In genomic region chr11:69098039-69098761, GRCm38 (mm10) we compare ENCODE assay signal across 8 mouse cellular contexts. TPM values are rescaled to one million over a fixed set of nuclear protein-coding genes. Genes with fewer than 3 reads are reported as not detected.
DNase-seq lines count a peak whose midpoint lies in the region; ATAC-seq lines count a peak whose summit lies in the region.

No protein-coding gene starts in this region.

- no peak for ATAC-seq in neural tube, embryonic 11.5 days (ENCODE audit: insufficient read depth, low FRiP score, low TSS enrichment)
- ATAC-seq in hindbrain, embryonic 14.5 days (ENCODE audit: low FRiP score), result no peak
- ATAC-seq in midbrain, embryonic 15.5 days (replicated peaks), result no peak

- no peaks in the 10 kb centered on the region for H3K9me3 ChIP-seq in neural tube, embryonic 11.5 days (ENCODE audit: control insufficient read depth, low read length)
- no peaks in the 10 kb centered on the region for H3K9me3 ChIP-seq in hindbrain, embryonic 14.5 days (ENCODE audit: control insufficient read depth, low read length)
- no peaks in the 10 kb centered on the region for H3K9me3 ChIP-seq in midbrain, embryonic 15.5 days

- peaks cover 8% of the 10 kb centered on the region for H3K36me3 ChIP-seq in neural tube, embryonic 11.5 days (ENCODE audit: control insufficient read depth, insufficient read depth, low read length)
- H3K36me3 ChIP-seq in hindbrain, embryonic 14.5 days (replicated peaks; ENCODE audit: control insufficient read depth, insufficient read depth), result peaks cover 24% of the 10 kb centered on the region
- peaks cover 17% of the 10 kb centered on the region; the same call in 1 of the 2 replicates for H3K36me3 ChIP-seq in midbrain, embryonic 15.5 days (replicated peaks)

- intact Hi-C loops in left cerebral cortex, postnatal 14 days (cut with DNase I), result loop anchor here (5.0 kb wide), 1 partner anchor 319 kb away; no protein-coding TSS in a partner anchor

- peaks cover 41% of the 10 kb centered on the region for H3K4me1 ChIP-seq in neural tube, embryonic 11.5 days (ENCODE audit: control insufficient read depth, insufficient read depth, low read length)
- peaks cover 44% of the 10 kb centered on the region for H3K4me1 ChIP-seq in hindbrain, embryonic 14.5 days (replicated peaks; ENCODE audit: control insufficient read depth, insufficient read depth, low read length)
- peaks cover 65% of the 10 kb centered on the region for H3K4me1 ChIP-seq in midbrain, embryonic 15.5 days

- H3K9ac ChIP-seq in neural tube, embryonic 11.5 days (ENCODE audit: low read length), result no peak overlapping the region; the same call in 1 of the 2 replicates
- peak overlapping the region; percentile 68 for H3K9ac ChIP-seq in hindbrain, embryonic 14.5 days
- H3K9ac ChIP-seq in midbrain, embryonic 15.5 days, result peak overlapping the region; percentile 56

- peak overlapping the region; percentile 51 for H3K4me3 ChIP-seq in neural tube, embryonic 11.5 days (ENCODE audit: low read depth, low read length)
- H3K4me3 ChIP-seq in hindbrain, embryonic 14.5 days (replicated peaks; ENCODE audit: low read length), result peak overlapping the region; percentile 46
- H3K4me3 ChIP-seq in midbrain, embryonic 15.5 days, result peak overlapping the region; percentile 55

- 0 out of 2 replicates have a peak overlapping the region, but pooled peaks have one; percentile 3 for H3K27ac ChIP-seq in neural tube, embryonic 11.5 days (ENCODE audit: low read depth, low read length)
- H3K27ac ChIP-seq in hindbrain, embryonic 14.5 days, result peak overlapping the region; percentile 70; the same call in 1 of the 2 replicates
- H3K27ac ChIP-seq in midbrain, embryonic 15.5 days, result peak overlapping the region; percentile 78

- peak overlapping the region; percentile 89 for H3K4me2 ChIP-seq in neural tube, embryonic 11.5 days (ENCODE audit: low read depth)
- peak overlapping the region; percentile 74 for H3K4me2 ChIP-seq in hindbrain, embryonic 14.5 days (replicated peaks)
- peak overlapping the region; percentile 80 for H3K4me2 ChIP-seq in midbrain, embryonic 15.5 days

- no peaks in the 10 kb centered on the region for H3K27me3 ChIP-seq in neural tube, embryonic 11.5 days (ENCODE audit: control insufficient read depth, insufficient read depth, low read length)
- H3K27me3 ChIP-seq in hindbrain, embryonic 14.5 days (ENCODE audit: control insufficient read depth, insufficient read depth, low read length), result no peaks in the 10 kb centered on the region
- H3K27me3 ChIP-seq in midbrain, embryonic 15.5 days (replicated peaks), result no peaks in the 10 kb centered on the region

- WGBS in neural tube, embryonic 11.5 days, result 16% methylated on average over 8 of the region's 8 CpGs
- WGBS in hindbrain, embryonic 14.5 days, result 17% methylated on average over 8 of the region's 8 CpGs
- WGBS in midbrain, embryonic 15.5 days, result 19% methylated on average over 8 of the region's 8 CpGs

- DNase-seq in adrenal gland, postnatal 14 days, result peak; percentile 30
- no peak for DNase-seq in adrenal gland, adult 2 months
- no peak for DNase-seq in neural tube, embryonic 11.5 days (ENCODE audit: low spot score)
- DNase-seq in neural tube, embryonic 10.5 days (ENCODE audit: extremely low spot score, low spot score), result no peak
- DNase-seq in hindbrain, embryonic 14.5 days (ENCODE audit: low spot score), result no peak
- no peak for DNase-seq in left cerebral cortex, postnatal 14 days (ENCODE audit: low spot score in 2 of 2)
- DNase-seq in cerebellum, postnatal 4 days (ENCODE audit: low spot score in 2 of 2), result no peak

RNA-seq across cellular contexts. Expression of gene Per1, which starts 3.2 kb away (rescaled TPM):
- 116 and 118 TPM in 2 replicates for total RNA-seq in adrenal gland, postnatal 14 days (2021)
- total RNA-seq in adrenal gland, adult 2 months (2021), result 10 to 100 TPM; 55.0 to 75.9 TPM
- polyA plus RNA-seq in adrenal gland, adult 2 months (2012; rRNA removed), result 41.3 and 76.1 TPM in 2 replicates
- polyA plus RNA-seq in neural tube, embryonic 11.5 days (2014; fragmentation: Nextera tagmentation; extraction: Ambion mirVana), result 10.7 and 10.9 TPM in 2 replicates
- polyA plus RNA-seq in hindbrain, embryonic 14.5 days (2014; fragmentation: Nextera tagmentation; extraction: Ambion mirVana), result 9.6 and 10.1 TPM in 2 replicates
- polyA plus RNA-seq in midbrain, embryonic 15.5 days (2015; fragmentation: Nextera tagmentation; extraction: Ambion mirVana), result 11.3 and 12.3 TPM in 2 replicates
- 100 to 1,000 TPM in 1 of 2 experiments, 10 to 100 TPM in 1; 90.4 to 112 TPM for total RNA-seq in left cerebral cortex, postnatal 14 days (2021)

RNA-seq across cellular contexts. Expression of gene Vamp2, which starts 9.9 kb away (rescaled TPM):
- 111 and 139 TPM in 2 replicates for total RNA-seq in adrenal gland, postnatal 14 days (2021)
- total RNA-seq in adrenal gland, adult 2 months (2021), result 100 to 1,000 TPM; 104 to 130 TPM
- polyA plus RNA-seq in adrenal gland, adult 2 months (2012; rRNA removed), result 425 and 479 TPM in 2 replicates
- 112 TPM in 2 replicates for polyA plus RNA-seq in neural tube, embryonic 11.5 days (2014; fragmentation: Nextera tagmentation; extraction: Ambion mirVana)
- polyA plus RNA-seq in hindbrain, embryonic 14.5 days (2014; fragmentation: Nextera tagmentation; extraction: Ambion mirVana), result 324 and 368 TPM in 2 replicates
- 319 and 333 TPM in 2 replicates for polyA plus RNA-seq in midbrain, embryonic 15.5 days (2015; fragmentation: Nextera tagmentation; extraction: Ambion mirVana)
- total RNA-seq in left cerebral cortex, postnatal 14 days (2021), result 1,000 to 10,000 TPM; 1,220 to 1,271 TPM

RNA-seq across cellular contexts. Expression of gene Hes7, which starts 22.0 kb away (rescaled TPM):
- total RNA-seq in adrenal gland, postnatal 14 days (2021), result 0.37 TPM in 1 of 2 replicates, not detected in the other
- not detected for total RNA-seq in adrenal gland, adult 2 months (2021)
- 1.3 and 1.6 TPM in 2 replicates for polyA plus RNA-seq in adrenal gland, adult 2 months (2012; rRNA removed)
- polyA plus RNA-seq in neural tube, embryonic 11.5 days (2014; fragmentation: Nextera tagmentation; extraction: Ambion mirVana), result 0.33 TPM in 1 of 2 replicates, not detected in the other
- polyA plus RNA-seq in hindbrain, embryonic 14.5 days (2014; fragmentation: Nextera tagmentation; extraction: Ambion mirVana), result 0.43 and 0.52 TPM in 2 replicates
- 0.86 and 0.89 TPM in 2 replicates for polyA plus RNA-seq in midbrain, embryonic 15.5 days (2015; fragmentation: Nextera tagmentation; extraction: Ambion mirVana)
- total RNA-seq in left cerebral cortex, postnatal 14 days (2021), result under 1 TPM; 0.55 to 0.70 TPM

RNA-seq across cellular contexts. Expression of gene 9130213A22Rik, which starts 24.2 kb away (rescaled TPM):
- 0.38 and 0.41 TPM in 2 replicates for total RNA-seq in adrenal gland, postnatal 14 days (2021)
- total RNA-seq in adrenal gland, adult 2 months (2021), result under 1 TPM; 0.59 to 0.78 TPM
- polyA plus RNA-seq in adrenal gland, adult 2 months (2012; rRNA removed), result 2.3 and 3.0 TPM in 2 replicates
- 0.24 TPM in 1 of 2 replicates, not detected in the other for polyA plus RNA-seq in neural tube, embryonic 11.5 days (2014; fragmentation: Nextera tagmentation; extraction: Ambion mirVana)
- 0.39 and 0.56 TPM in 2 replicates for polyA plus RNA-seq in hindbrain, embryonic 14.5 days (2014; fragmentation: Nextera tagmentation; extraction: Ambion mirVana)
- polyA plus RNA-seq in midbrain, embryonic 15.5 days (2015; fragmentation: Nextera tagmentation; extraction: Ambion mirVana), result 0.24 and 0.27 TPM in 2 replicates
- under 1 TPM; 0.27 to 0.51 TPM for total RNA-seq in left cerebral cortex, postnatal 14 days (2021)

RNA-seq across cellular contexts. Expression of gene Aloxe3, which starts 27.5 kb away (rescaled TPM):
- total RNA-seq in adrenal gland, postnatal 14 days (2021), result 1.2 and 1.6 TPM in 2 replicates
- 1 to 10 TPM in 1 of 2 experiments, under 1 TPM in 1; 0.79 to 1.0 TPM for total RNA-seq in adrenal gland, adult 2 months (2021)
- polyA plus RNA-seq in adrenal gland, adult 2 months (2012; rRNA removed), result 1.4 and 2.5 TPM in 2 replicates
- polyA plus RNA-seq in neural tube, embryonic 11.5 days (2014; fragmentation: Nextera tagmentation; extraction: Ambion mirVana), result 0.08 and 0.66 TPM in 2 replicates
- polyA plus RNA-seq in hindbrain, embryonic 14.5 days (2014; fragmentation: Nextera tagmentation; extraction: Ambion mirVana), result 4.3 and 4.9 TPM in 2 replicates
- polyA plus RNA-seq in midbrain, embryonic 15.5 days (2015; fragmentation: Nextera tagmentation; extraction: Ambion mirVana), result 6.3 and 8.0 TPM in 2 replicates
- 1 to 10 TPM; 3.7 to 5.7 TPM for total RNA-seq in left cerebral cortex, postnatal 14 days (2021)

Comparison
In these comparisons a context has a peak if more than half of its experiments do, and no peak if none do; other contexts are left out.
1. H3K27ac ChIP-seq: peak in every context shown above with its lines; median percentile 78 in midbrain, embryonic 15.5 days; 70 in hindbrain, embryonic 14.5 days; 3 in neural tube, embryonic 11.5 days.